15 mouse cellular contexts compared by ENCODE assay signal in genomic region chr15:88360375-88361035, GRCm38 (mm10).
DNase-seq lines count a peak whose midpoint lies in the region; ATAC-seq lines count a peak whose summit lies in the region.
"Had no signal": no experiment of that assay in that cellular context is flagged by ENCODE, and none has a peak within 500 bp of the region (broad histone marks: within the 10 kb centered on the region; RNA-seq: fewer than 3 reads in every experiment).

No protein-coding gene starts in this region.

- WGBS in forebrain, embryonic 11.5 days: 32% methylated on average over 12 of the region's 12 CpGs
- whole genome bisulfite sequencing in forebrain, embryonic 10.5 days: 55% methylated on average over 12 of the region's 12 CpGs
- 21% methylated on average over 12 of the region's 12 CpGs for WGBS in neural tube, embryonic 11.5 days
- WGBS in hindbrain, embryonic 15.5 days: 22% methylated on average over 12 of the region's 12 CpGs

- H3K27ac ChIP-seq in forebrain, embryonic 11.5 days (ENCODE audit: low read depth, low read length): no peak overlapping the region
- no peak overlapping the region for H3K27ac ChIP-seq in forebrain, embryonic 10.5 days
- no peak overlapping the region for H3K27ac ChIP-seq in neural tube, embryonic 11.5 days (ENCODE audit: low read depth, low read length)
- 0 out of 2 replicates have a peak overlapping the region, but pooled peaks have one; percentile 7 for H3K27ac ChIP-seq in hindbrain, embryonic 15.5 days (replicated peaks)
- H3K27ac ChIP-seq: layer of hippocampus, adult 2 months; liver, embryonic 12.5 days had no signal

- no peak overlapping the region for H3K4me3 ChIP-seq in forebrain, embryonic 11.5 days (ENCODE audit: low read depth, low read length)
- H3K4me3 ChIP-seq in forebrain, embryonic 10.5 days: no peak overlapping the region
- no peak overlapping the region for H3K4me3 ChIP-seq in neural tube, embryonic 11.5 days (ENCODE audit: low read depth, low read length)
- no peak overlapping the region for H3K4me3 ChIP-seq in hindbrain, embryonic 15.5 days
- H3K4me3 ChIP-seq: layer of hippocampus, adult 2 months; liver, embryonic 12.5 days had no signal

- peak; percentile 51 for ATAC-seq in forebrain, embryonic 11.5 days (replicated peaks; ENCODE audit: low FRiP score)
- ATAC-seq in neural tube, embryonic 11.5 days (ENCODE audit: insufficient read depth, low FRiP score, low TSS enrichment): no peak
- 0 out of 2 replicates have a peak, but pooled peaks have one; percentile 23 for ATAC-seq in hindbrain, embryonic 15.5 days (ENCODE audit: low FRiP score, low read depth)
- ATAC-seq: intestine, embryonic 16.5 days; liver, embryonic 12.5 days; lung, postnatal 0 days had no signal

- no peaks in the 10 kb centered on the region for H3K27me3 ChIP-seq in forebrain, embryonic 11.5 days (ENCODE audit: control insufficient read depth, insufficient read depth, low read length)
- H3K27me3 ChIP-seq in forebrain, embryonic 10.5 days (ENCODE audit: poor library complexity, severe bottlenecking): no peaks in the 10 kb centered on the region
- no peaks in the 10 kb centered on the region for H3K27me3 ChIP-seq in neural tube, embryonic 11.5 days (ENCODE audit: control insufficient read depth, insufficient read depth, low read length)
- no peaks in the 10 kb centered on the region for H3K27me3 ChIP-seq in hindbrain, embryonic 15.5 days
- H3K27me3 ChIP-seq: liver, embryonic 12.5 days had no signal

- no peaks in the 10 kb centered on the region for H3K36me3 ChIP-seq in forebrain, embryonic 11.5 days (ENCODE audit: control insufficient read depth, insufficient read depth, low read length)
- no peaks in the 10 kb centered on the region for H3K36me3 ChIP-seq in forebrain, embryonic 10.5 days (replicated peaks)
- no peaks in the 10 kb centered on the region for H3K36me3 ChIP-seq in neural tube, embryonic 11.5 days (ENCODE audit: control insufficient read depth, insufficient read depth, low read length)
- no peaks in the 10 kb centered on the region for H3K36me3 ChIP-seq in hindbrain, embryonic 15.5 days
- H3K36me3 ChIP-seq: liver, embryonic 12.5 days had no signal

- no peak for DNase-seq in forebrain, embryonic 11.5 days (ENCODE audit: low spot score)
- DNase-seq in forebrain, embryonic 10.5 days (ENCODE audit: extremely low spot score, low spot score): no peak
- DNase-seq in neural tube, embryonic 11.5 days (ENCODE audit: low spot score): peak; percentile 54
- DNase-seq in neural tube, embryonic 10.5 days (ENCODE audit: extremely low spot score, low spot score): no peak
- DNase-seq in retina, postnatal 1 day: peak; percentile 90
- no peak for DNase-seq in layer of hippocampus, postnatal 14 days (ENCODE audit: low spot score in 2 of 2)
- no peak for DNase-seq in lung, postnatal 4 days
- DNase-seq: adrenal gland, adult 2 months; heart, adult 18-20 months; heart, postnatal 10 days had no signal

- 0 out of 2 replicates have a peak, but pooled peaks cover 6% of the 10 kb centered on the region for H3K4me1 ChIP-seq in forebrain, embryonic 11.5 days (replicated peaks; ENCODE audit: control insufficient read depth, insufficient read depth, low read length)
- peaks cover 31% of the 10 kb centered on the region for H3K4me1 ChIP-seq in forebrain, embryonic 10.5 days
- peaks cover 11% of the 10 kb centered on the region; the same call in 1 of the 2 replicates for H3K4me1 ChIP-seq in neural tube, embryonic 11.5 days (ENCODE audit: control insufficient read depth, insufficient read depth, low read length)
- H3K4me1 ChIP-seq in hindbrain, embryonic 15.5 days (replicated peaks): peaks cover 24% of the 10 kb centered on the region
- H3K4me1 ChIP-seq: liver, embryonic 12.5 days had no signal

- no peak overlapping the region for H3K4me2 ChIP-seq in forebrain, embryonic 11.5 days (ENCODE audit: low read depth, low read length, severe bottlenecking)
- H3K4me2 ChIP-seq in neural tube, embryonic 11.5 days (ENCODE audit: low read depth): no peak overlapping the region
- 0 out of 2 replicates have a peak overlapping the region, but pooled peaks have one; percentile 4 for H3K4me2 ChIP-seq in hindbrain, embryonic 15.5 days
- H3K4me2 ChIP-seq: liver, embryonic 12.5 days had no signal

- H3K9ac ChIP-seq in forebrain, embryonic 11.5 days (ENCODE audit: low read length): no peak overlapping the region
- no peak overlapping the region for H3K9ac ChIP-seq in neural tube, embryonic 11.5 days (ENCODE audit: low read length)
- H3K9ac ChIP-seq in hindbrain, embryonic 15.5 days: no peak overlapping the region
- H3K9ac ChIP-seq: liver, embryonic 12.5 days had no signal

- no peaks in the 10 kb centered on the region for H3K9me3 ChIP-seq in forebrain, embryonic 11.5 days (ENCODE audit: control insufficient read depth, low read length)
- H3K9me3 ChIP-seq in forebrain, embryonic 10.5 days: no peaks in the 10 kb centered on the region
- H3K9me3 ChIP-seq in neural tube, embryonic 11.5 days (ENCODE audit: control insufficient read depth, low read length): no peaks in the 10 kb centered on the region
- no peaks in the 10 kb centered on the region for H3K9me3 ChIP-seq in hindbrain, embryonic 15.5 days

Comparison
In these comparisons a context has a peak if more than half of its experiments do, and no peak if none do; other contexts are left out.
1. DNase-seq: peak in neural tube, embryonic 11.5 days (single experiment) and retina, postnatal 1 day (single experiment); none in forebrain, embryonic 11.5 days (single experiment), forebrain, embryonic 10.5 days (single experiment), neural tube, embryonic 10.5 days (single experiment), layer of hippocampus, postnatal 14 days (0 of 2) and lung, postnatal 4 days (0 of 2).